Mouse (Mus musculus) B cell, adult 2 months (primary cell): ENCODE measurements around the gene Hbq1a.
"Not testable (repeated sequence)": the region's sequence is repeated elsewhere in the genome, so short reads cannot be mapped to it uniquely, and the experiment has no call there.

Source experiments
- DNase-seq, 2 experiments: peaks; one replicate each; pipeline ENCODE4 v3.0.0; 2022

The Hbq1a gene

DNA sequence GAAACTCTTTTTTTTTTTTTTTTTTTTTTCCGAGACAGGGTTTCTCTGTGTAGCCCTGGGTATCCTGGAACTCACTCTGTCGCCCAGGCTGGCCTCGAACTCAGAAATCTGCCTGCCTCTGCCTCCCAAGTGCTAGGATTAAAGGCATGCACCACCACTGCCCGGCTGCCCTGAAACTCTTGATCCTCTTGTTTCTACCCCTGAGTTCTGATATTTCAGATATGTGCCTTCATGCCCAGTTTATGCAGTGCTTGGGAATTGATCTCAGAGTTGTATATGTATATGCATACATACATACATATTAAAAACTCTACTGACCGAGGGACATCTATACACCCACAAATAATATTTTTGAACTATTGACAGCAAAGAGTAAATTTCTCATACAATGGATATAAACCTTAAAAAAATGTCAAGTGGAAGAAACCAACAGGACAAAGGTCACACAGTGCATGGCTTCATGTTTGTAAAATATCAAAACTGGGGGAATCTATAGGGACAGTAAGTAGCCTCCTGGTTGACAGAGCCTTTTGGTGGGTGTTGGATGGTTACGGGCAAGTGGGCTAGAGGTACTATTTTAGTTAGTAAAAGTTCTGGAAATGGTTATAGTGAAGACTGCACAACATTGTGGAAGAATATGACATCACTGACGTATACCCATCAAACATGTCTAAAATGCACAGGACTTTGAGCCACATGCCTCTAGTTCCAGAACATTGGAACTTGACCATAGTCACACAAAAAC, 14.7 kb upstream of the Hbq1a start:
- no peak for DNase-seq

- DNase-seq = not testable (repeated sequence)
Measured at GRCm38 (mm10) chr11:32285887-32286286, 14.0 kb upstream of the Hbq1a start.

DNA sequence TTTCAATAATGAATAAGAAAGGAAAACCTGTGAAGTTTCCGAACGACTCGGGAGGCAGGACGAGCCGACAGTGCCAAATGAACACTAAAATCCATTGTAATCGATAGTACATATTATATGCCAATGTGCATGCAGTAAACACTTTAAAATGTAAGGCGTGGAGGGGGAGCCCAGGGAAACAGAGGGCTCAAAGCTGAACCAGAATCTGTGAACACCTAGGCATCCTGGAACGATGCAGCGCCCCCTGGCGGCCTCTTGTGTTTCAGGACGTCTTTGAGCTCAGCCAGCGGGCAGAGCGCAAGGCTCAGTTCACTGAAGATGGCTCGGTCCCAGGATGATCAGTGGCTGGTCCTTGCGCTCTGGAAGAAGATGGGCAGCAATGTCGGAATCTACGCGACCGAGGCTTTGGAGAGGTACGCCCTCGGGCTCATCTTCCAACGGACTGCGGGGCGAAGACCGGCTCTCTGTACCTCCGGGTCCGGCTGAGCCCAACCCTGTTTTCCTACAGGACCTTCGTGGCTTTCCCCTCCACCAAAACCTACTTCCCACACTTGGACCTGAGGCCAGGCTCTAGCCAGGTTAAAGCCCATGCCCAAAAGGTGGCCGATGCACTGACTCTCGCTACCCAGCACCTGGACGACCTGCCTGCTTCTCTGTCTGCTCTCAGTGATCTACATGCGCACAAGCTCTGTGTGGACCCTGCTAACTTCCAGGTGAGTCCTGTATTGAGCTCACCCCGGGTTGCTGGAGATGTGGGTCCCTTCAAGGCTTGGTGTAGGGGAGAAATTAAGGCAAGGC, 13.0 kb upstream of the Hbq1a start, which contains the start of gene Hbq1b:
Gene Hbq1b, plus strand, starts transcription at position 271 of the 798 bp plus-strand sequence.
- DNase-seq = peak; percentile 82 to 83

GRCm38 (mm10) chr11:32287493-32287825, 12.4 kb upstream of the Hbq1a start:
- no peak for DNase-seq

DNA sequence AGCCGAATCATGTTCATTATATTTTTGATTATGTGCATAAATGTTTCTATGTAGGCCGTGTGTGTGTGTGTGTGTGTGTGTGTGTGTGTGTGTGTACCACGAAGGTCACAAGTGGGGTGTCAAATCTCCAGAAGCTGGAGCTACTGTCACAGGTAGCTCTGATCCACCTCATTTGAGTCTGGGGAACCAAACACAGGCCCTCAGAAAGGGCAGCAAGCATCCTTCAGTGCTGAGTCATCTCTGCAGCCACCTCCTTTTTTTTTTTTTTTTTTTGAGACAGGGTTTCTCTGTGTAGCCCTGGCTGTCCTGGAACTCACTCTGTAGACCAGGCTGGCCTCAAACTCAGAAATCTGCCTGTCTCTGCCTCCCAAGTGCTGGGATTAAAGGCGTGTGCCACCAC, 7.0 kb upstream of the Hbq1a start:
- DNase-seq = not testable (repeated sequence)

GRCm38 (mm10) chr11:32293479-32293878, 6.4 kb upstream of the Hbq1a start:
- DNase-seq = not testable (repeated sequence)

GRCm38 (mm10) chr11:32296203-32296602, 3.7 kb upstream of the Hbq1a start, which contains the start of gene Hba-a2:
Gene Hba-a2, plus strand, starts transcription at chr11:32296489.
- DNase-seq = not testable (repeated sequence)

DNA sequence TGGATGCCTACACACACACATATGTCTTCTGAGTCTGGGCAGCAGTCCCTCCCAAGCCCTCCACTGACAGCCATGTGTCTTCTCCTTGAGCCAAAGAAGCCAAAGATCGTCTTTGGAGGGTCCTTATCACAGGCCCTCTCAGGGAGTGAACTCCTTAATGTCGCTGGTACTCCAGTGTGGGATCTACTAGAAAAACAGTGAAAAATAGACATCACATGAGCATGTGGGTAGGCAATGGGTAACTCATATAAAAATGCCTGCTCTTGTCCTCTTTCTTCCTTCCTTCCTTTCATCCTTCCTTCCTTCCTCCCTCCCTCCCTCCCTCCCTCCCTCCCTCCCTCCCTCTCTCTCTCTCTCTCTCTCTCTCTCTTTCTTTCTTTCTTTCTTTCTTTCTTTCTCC, 2.5 kb upstream of the Hbq1a start:
- DNase-seq = not testable (repeated sequence)

GRCm38 (mm10) chr11:32297866-32298531, 1.9 kb upstream of the Hbq1a start:
- no peak for DNase-seq

DNA sequence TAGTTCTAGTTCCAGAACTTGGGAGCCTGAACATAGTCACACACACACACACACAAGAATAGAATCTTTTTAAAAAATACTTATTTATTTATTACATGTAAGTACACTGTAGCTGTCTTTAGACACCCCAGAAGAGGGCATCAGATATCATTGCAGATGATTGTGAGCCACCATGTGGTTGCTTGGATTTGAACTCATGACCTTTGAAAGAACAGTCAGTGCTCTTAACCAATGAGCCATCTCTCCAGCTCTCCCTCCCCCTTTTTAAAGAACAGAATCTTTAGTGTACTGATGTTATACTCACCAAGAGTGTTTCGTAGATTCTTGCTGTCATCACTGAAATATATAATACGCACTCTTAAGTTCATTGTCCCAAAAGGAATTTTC, 1.3 kb upstream of the Hbq1a start:
- no peak for DNase-seq

- DNase-seq = no peak
Measured at GRCm38 (mm10) chr11:32300279-32301267, 704 bp downstream of the Hbq1a start.

- DNase-seq = no peak
Measured at GRCm38 (mm10) chr11:32301506-32301905, 1.6 kb downstream of the Hbq1a start.

- DNase-seq = no peak
Measured at GRCm38 (mm10) chr11:32302824-32303419, 3.1 kb downstream of the Hbq1a start.

GRCm38 (mm10) chr11:32303455-32303854, 3.6 kb downstream of the Hbq1a start:
- no peak for DNase-seq

- DNase-seq = no peak
Measured at GRCm38 (mm10) chr11:32307006-32307405, 7.1 kb downstream of the Hbq1a start.

GRCm38 (mm10) chr11:32309446-32309845, 9.6 kb downstream of the Hbq1a start:
- DNase-seq = no peak

GRCm38 (mm10) chr11:32309928-32310327, 10.1 kb downstream of the Hbq1a start:
- no peak for DNase-seq

DNA sequence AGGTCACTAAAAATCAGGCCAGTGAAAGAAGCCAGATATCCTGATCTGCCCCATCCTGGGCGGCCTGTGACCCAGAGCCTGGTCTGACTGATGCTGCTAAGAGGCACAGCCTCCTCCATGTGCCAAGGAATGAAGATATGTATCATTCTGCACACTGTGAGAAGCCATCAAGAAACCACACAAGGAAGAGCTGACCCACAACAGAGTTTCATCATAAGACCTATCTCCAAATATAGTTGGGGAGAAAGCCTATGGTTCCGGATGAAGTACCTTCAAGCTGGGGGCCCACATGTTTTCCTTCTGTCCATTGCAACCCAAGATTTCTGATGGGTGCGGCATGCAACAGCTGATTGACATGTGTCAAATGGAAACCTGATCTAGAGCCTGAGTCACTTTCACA, 16.1 kb downstream of the Hbq1a start:
- no peak for DNase-seq

GRCm38 (mm10) chr11:32320507-32321195, 20.8 kb downstream of the Hbq1a start:
- no peak for DNase-seq

GRCm38 (mm10) chr11:32321196-32321565, 21.3 kb downstream of the Hbq1a start:
- DNase-seq = peak; percentile 62 to 64

- DNase-seq = peak; percentile 89 to 91
Measured at GRCm38 (mm10) chr11:32324609-32325008, 24.7 kb downstream of the Hbq1a start.
